Mouse (Mus musculus) cortical plate, adult 2 months (tissue): ENCODE results near the gene Cul7.

Source experiments
- CTCF ChIP-seq: fragments of 200-500 bp; IDR thresholded peaks from 2 replicates; pipeline ENCODE4 v1.5.1; 2011; ENCODE audit warnings: mild to moderate bottlenecking, control low read depth, low read length; ENCODE audit not compliant: insufficient read depth; ENCODE audit errors: extremely low read depth
- POLR2A ChIP-seq: fragments of 200-500 bp; IDR thresholded peaks from 2 replicates; pipeline ENCODE4 v1.6.1; 2011; ENCODE audit warnings: mild to moderate bottlenecking, low read length, control low read depth; ENCODE audit not compliant: insufficient read depth; ENCODE audit errors: extremely low read depth

GRCm38 (mm10) chr17:46680760-46681373 is 30.7 kb downstream of the Cul7 start, which contains the start of gene Klhdc3:
- TF ChIP-seq POLR2A = peak; percentile 53
- no peak for TF ChIP-seq CTCF
